Comparison of ENCODE assay signal across 13 mouse cellular contexts in genomic region chr2:166234579-166235212, GRCm38 (mm10).
DNase-seq lines count a peak whose midpoint lies in the region; ATAC-seq lines count a peak whose summit lies in the region.
"Had no signal": no experiment of that assay in that cellular context is flagged by ENCODE, and none has a peak within 500 bp of the region (broad histone marks: within the 10 kb centered on the region; RNA-seq: fewer than 3 reads in every experiment).

No protein-coding gene starts in this region.

- H3K36me3 ChIP-seq in liver, embryonic 15.5 days (replicated peaks): no peaks in the 10 kb centered on the region
- H3K36me3 ChIP-seq: limb, embryonic 13.5 days had no signal

- ATAC-seq in liver, embryonic 15.5 days (ENCODE audit: insufficient read depth): peak; percentile 58
- peak; percentile 93 for ATAC-seq in megakaryocyte progenitor cell, adult 5-6 weeks (replicated peaks; ENCODE audit: poor library complexity)
- ATAC-seq: inflammation-experienced regulatory T-cells, adult 6 months had no signal

- no peak overlapping the region for H3K9ac ChIP-seq in liver, embryonic 15.5 days
- H3K9ac ChIP-seq: limb, embryonic 13.5 days had no signal

- no peaks in the 10 kb centered on the region for H3K9me3 ChIP-seq in liver, embryonic 15.5 days (replicated peaks)

- H3K4me3 ChIP-seq in liver, embryonic 15.5 days (replicated peaks): no peak overlapping the region
- H3K4me3 ChIP-seq: erythroblast, embryonic 14.5 days; limb, embryonic 13.5 days had no signal

- intact Hi-C loops in heart, postnatal 36 days (cut with DNase I): no loop called here

- peak; percentile 36 to 46 for DNase-seq in heart, postnatal 36 days
- no peak for DNase-seq in heart, adult 8-10 months (ENCODE audit: low spot score)
- DNase-seq in adrenal gland, postnatal 14 days: peak; percentile 85
- no peak for DNase-seq in kidney, postnatal 25 days
- DNase-seq in cerebellum, adult 11-12 months: no peak
- no peak for DNase-seq in kidney, postnatal 14 days
- DNase-seq: cerebellum, adult 9-11 months; right cerebral cortex, postnatal 25 days had no signal

- H3K27ac ChIP-seq in liver, embryonic 15.5 days (replicated peaks): no peak overlapping the region
- H3K27ac ChIP-seq: limb, embryonic 13.5 days had no signal

- H3K4me2 ChIP-seq in liver, embryonic 15.5 days: no peak overlapping the region
- H3K4me2 ChIP-seq: limb, embryonic 13.5 days had no signal

- WGBS in liver, embryonic 15.5 days (ENCODE audit: insufficient replicate concordance): 35% methylated on average over 7 of the region's 7 CpGs

- no peaks in the 10 kb centered on the region for H3K27me3 ChIP-seq in liver, embryonic 15.5 days
- H3K27me3 ChIP-seq: limb, embryonic 13.5 days had no signal

- H3K4me1 ChIP-seq in liver, embryonic 15.5 days (replicated peaks): peaks cover 20% of the 10 kb centered on the region

Comparison
In these comparisons a context has a peak if more than half of its experiments do, and no peak if none do; other contexts are left out.
1. DNase-seq: peak in heart, postnatal 36 days (2 of 2) and adrenal gland, postnatal 14 days (single experiment); none in heart, adult 8-10 months (single experiment), kidney, postnatal 25 days (0 of 2), cerebellum, adult 11-12 months (single experiment) and kidney, postnatal 14 days (single experiment).